Mouse (Mus musculus) testis, postnatal 14 days (tissue): Measurements from ENCODE around the gene Ift57.

Experiments
- DNase-seq: peaks from one replicate; pipeline ENCODE4 v3.0.0; 2021; ENCODE audit warnings: low spot score

The Ift57 gene

GRCm38 (mm10) chr16:49698620-49699525 lies at the start of gene Ift57:
TSS of gene Ift57 (plus strand) at chr16:49699233.
- DNase-seq = peak; percentile 98

DNA sequence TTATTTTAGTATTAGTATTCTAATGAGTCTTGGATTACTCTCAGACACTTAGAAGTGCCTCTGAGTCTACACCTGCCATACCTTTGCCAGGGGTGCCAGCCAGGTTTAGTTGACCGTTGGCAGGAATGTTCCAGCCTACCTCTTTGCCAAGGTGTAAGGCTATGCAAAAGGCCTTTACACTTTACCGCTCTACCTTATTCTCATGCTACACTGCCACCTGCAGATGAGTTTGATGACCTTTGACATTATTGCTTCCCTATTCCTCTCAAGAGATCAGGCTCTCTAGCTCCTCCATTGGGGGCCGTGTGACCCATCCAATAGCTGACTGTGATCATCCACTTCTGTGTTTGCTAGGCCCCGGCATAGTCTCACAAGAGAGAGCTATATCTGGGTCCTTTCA lies 41.9 kb upstream of the Ift57 start:
- no peak for DNase-seq

- no peak for DNase-seq
Measured at GRCm38 (mm10) chr16:49658029-49658428, 41.0 kb upstream of the Ift57 start.

- no peak for DNase-seq
Measured at GRCm38 (mm10) chr16:49659131-49659530, 39.9 kb upstream of the Ift57 start.

DNA sequence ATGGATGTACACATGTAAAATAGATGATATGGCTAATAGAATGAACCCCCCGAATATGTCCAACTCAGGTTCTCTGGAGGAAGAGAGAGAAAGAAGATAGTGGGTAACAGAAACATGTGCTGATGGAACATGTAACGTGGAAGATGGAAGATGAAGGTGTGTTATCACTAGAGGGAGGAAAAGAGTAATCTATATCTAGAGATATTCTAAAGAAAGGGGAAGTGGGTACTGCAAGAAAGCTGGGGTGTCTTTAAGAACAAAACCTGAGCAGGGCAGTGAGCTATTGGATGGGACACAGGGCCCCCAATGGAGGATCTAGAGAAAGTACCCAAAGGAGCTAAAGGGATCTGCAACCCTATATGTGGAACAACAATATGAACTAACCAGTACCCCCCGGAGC lies 38.9 kb upstream of the Ift57 start:
- no peak for DNase-seq

- DNase-seq = no peak
Measured at GRCm38 (mm10) chr16:49662201-49662600, 36.8 kb upstream of the Ift57 start.

DNA sequence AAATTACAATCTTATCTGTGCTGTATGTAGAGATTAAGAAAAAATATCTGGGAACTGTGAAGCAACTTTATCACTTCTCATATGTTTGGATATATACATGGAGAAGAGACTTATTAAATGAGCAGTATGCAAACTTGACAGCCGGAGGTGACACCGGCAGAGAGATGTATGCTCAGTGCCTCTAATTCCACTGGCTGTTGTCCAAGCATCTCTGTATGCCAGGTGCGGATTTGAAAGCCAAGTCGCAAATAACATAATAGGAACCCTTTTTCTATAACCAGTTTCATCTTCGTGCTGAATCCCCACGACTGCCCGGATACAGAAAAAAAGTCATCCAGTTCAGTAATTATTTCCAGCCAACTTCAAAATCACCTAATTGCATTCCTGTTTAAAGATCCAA lies 34.4 kb upstream of the Ift57 start:
- no peak for DNase-seq

- DNase-seq = no peak
Measured at GRCm38 (mm10) chr16:49679666-49680065, 19.4 kb upstream of the Ift57 start.

DNA sequence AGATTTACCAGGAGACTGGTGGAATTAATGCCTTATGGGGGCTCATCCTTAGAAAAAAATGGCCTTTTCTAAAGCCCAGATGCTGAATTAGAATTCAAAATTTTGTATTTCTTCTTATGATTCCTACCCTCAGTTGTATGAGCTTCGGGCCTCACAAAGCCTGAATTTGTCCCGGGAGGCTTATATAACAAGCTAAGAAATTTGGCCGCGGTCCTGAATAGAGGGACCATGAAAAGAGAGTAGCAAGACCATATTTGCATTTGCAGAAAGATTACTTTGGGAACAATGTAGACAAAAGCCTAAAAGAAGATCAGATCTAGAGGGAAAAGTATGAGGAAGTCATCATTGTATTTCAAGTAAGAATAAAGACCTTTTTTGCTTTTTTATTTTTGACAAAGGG lies 14.1 kb upstream of the Ift57 start:
- DNase-seq = no peak

- no peak for DNase-seq
Measured at GRCm38 (mm10) chr16:49699821-49700220, 788 bp downstream of the Ift57 start.

DNA sequence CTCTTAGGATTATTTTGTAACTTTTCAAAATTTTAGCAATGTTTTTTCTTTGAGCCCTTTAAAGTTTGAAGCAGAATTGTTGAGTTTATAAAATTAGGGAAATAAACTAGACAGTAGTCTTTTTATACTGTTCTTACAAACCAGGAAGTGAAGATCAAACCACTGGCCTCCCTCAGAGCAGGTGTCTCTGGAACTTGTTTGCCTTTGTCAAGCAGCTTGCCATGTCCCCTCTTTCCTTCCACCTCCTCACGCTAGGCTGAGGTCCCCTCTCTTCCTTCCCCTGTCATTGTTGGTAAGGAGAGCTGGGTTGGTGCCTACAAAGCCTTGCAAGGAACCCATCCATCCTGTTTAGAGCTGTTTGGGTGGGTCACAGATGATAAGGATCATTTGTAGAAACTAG lies 9.0 kb downstream of the Ift57 start:
- no peak for DNase-seq

GRCm38 (mm10) chr16:49710188-49710587 lies 11.2 kb downstream of the Ift57 start:
- no peak for DNase-seq

DNA sequence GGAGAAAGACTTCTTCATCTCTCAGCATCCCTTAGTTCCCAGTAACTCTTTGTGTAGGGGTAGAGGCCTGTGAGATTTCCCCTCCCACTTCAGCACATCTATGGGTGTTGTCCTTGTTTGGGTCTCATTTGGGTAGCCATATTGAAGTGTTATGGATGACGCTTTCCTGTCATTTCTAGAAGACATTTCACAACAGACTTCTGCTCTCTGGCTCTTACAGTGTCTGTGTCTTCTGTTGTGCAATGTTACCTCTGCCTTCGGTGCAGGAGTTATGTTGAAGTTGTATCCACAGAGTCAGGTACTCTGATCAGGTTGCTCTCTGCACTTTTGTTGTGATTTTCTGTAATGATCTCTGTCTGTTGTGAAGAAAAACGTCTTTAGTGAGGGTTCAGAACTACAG lies 14.3 kb downstream of the Ift57 start:
- DNase-seq = no peak

- no peak for DNase-seq
Measured at GRCm38 (mm10) chr16:49720671-49721070, 21.6 kb downstream of the Ift57 start.

- DNase-seq = no peak
Measured at GRCm38 (mm10) chr16:49721678-49722077, 22.6 kb downstream of the Ift57 start.

GRCm38 (mm10) chr16:49723222-49723621 lies 24.2 kb downstream of the Ift57 start:
- DNase-seq = no peak

- no peak for DNase-seq
Measured at GRCm38 (mm10) chr16:49724232-49724631, 25.2 kb downstream of the Ift57 start.

- no peak for DNase-seq
Measured at GRCm38 (mm10) chr16:49724931-49725330, 25.9 kb downstream of the Ift57 start.

GRCm38 (mm10) chr16:49725446-49725845 lies 26.4 kb downstream of the Ift57 start:
- DNase-seq = no peak

DNA sequence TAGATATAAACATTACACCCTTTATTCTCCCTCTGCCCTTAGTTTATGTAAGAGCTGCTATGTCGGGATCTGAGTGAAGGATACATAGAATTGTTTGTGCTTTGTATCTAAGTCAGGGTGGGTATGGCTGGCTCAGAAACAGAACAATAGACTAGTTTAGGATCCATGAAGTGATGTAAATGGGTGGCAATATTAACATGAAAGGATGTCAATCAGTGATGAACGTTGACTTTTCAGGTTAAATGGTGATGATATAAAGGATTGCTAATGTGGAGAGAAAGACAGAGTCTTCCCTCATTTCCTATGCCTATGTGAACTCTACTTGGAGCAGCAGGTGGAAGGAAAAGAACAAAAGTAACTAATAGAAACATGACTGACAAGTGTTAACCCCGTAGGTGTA lies 27.2 kb downstream of the Ift57 start:
- no peak for DNase-seq

DNA sequence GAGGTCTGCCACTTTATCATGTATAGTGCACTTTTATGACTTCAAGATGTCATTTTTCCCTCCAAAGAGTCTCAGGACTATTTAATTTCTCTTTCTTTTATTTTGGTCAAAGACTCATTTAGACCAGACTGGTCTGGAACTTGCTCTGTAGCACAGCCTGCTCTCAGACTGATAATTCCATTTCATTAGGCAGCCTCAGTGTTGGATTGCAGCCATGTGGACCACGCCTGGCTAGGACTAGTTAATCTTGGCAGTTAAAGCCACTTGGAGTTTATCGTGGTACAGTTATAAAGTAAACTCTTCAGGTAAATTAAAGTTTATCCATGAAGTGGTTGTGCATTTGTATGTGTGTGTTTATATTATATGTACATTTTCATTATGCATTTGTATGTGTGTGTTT lies 27.7 kb downstream of the Ift57 start:
- DNase-seq = no peak

DNA sequence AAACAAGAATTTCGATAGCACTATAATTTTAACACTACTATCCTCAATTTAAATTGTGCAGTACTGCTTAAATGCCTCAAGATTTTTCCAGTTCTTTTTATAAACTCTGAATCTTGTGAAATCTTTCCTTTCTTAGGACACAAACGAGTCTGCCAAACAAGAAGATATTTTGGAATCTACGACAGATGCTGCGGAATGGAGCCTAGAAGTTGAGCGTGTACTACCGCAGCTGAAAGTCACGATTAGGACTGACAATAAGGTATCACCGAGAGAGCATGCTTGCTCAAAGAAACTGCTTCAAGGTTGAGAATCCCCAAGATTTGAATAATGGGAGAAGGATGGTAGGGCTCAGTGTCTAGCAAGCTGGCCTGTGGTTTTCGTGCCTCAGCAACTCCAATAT lies 37.5 kb downstream of the Ift57 start:
- no peak for DNase-seq

DNA sequence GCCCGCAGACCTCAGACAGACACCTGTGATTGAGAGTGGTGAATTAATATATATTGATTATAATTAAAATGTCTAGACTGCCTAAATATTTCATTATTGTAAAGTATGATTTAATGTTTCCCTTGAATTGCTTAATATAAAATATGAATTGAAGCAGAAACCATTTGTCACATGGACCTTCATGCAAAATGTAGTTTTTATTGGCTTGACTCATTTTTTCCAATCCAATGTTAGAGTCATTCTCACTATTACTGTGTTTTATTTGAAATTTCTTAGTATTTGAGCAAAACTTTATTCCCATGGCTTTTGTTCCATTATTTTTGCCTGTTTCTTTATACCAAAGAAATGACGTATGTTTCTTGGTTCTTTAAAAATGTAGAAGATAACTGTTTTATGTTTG lies 48.3 kb downstream of the Ift57 start:
- DNase-seq = no peak

GRCm38 (mm10) chr16:49752906-49753305 lies 53.9 kb downstream of the Ift57 start:
- DNase-seq = no peak
